Mouse (Mus musculus) liver, embryonic 14.5 days (tissue): ENCODE measurements around the gene Zfp64. TPM values are rescaled to one million over a fixed set of nuclear protein-coding genes. Genes with fewer than 3 reads are reported as not detected.

Experiments
- ATAC-seq: fragments of 200-750 bp; cut with Nextera tagmentation; 2 replicates; pipeline ENCODE4 v1.8.0; 2017; ENCODE audit warnings: moderate number of reproducible peaks, mild to moderate bottlenecking, moderate library complexity; ENCODE audit not compliant: insufficient read depth
- DNase-seq, 3 experiments: peaks; one replicate each; pipeline ENCODE4 v3.0.0-alpha.2; 2012 to 2013; ENCODE audit warnings: low read depth in 3 of 3, low spot score in 3 of 3
- H3K27ac ChIP-seq: fragments of 300-500 bp; sonication (generic); 2 replicates; pipeline ENCODE4 v1.5.1; 2014; ENCODE audit warnings: moderate library complexity, mild to moderate bottlenecking, control low read depth, inconsistent platforms
- H3K27me3 ChIP-seq: fragments of 300-500 bp; sonication (generic); 2 replicates; pipeline ENCODE4 v1.6.1; 2014; ENCODE audit warnings: mild to moderate bottlenecking, low read length, moderate library complexity; ENCODE audit not compliant: control insufficient read depth, insufficient read depth
- H3K36me3 ChIP-seq: fragments of 300-500 bp; sonication (generic); replicated peaks from 2 replicates; pipeline ENCODE4 v1.6.1; 2014; ENCODE audit warnings: low read depth; ENCODE audit not compliant: control insufficient read depth, insufficient read depth
- H3K4me1 ChIP-seq, 2 experiments: fragments of 200-500 bp in 1 of 2; fragments of 300-500 bp in 1 of 2; sonication (generic) in 1 of 2; replicated peaks; 2 replicates each; pipeline ENCODE4 v1.6.1; 2012 to 2014; ENCODE audit warnings: antibody characterized with exemption in 1 of 2, inconsistent platforms in 1 of 2, low read length in 1 of 2; ENCODE audit not compliant: control insufficient read depth in 2 of 2, insufficient read depth in 2 of 2
- H3K4me2 ChIP-seq: fragments of 300-500 bp; sonication (generic); 2 replicates; pipeline ENCODE4 v1.6.1; 2014; ENCODE audit warnings: low read depth, mild to moderate bottlenecking, control low read depth, moderate library complexity
- H3K4me3 ChIP-seq, 2 experiments: fragments of 200-500 bp in 1 of 2; fragments of 300-500 bp in 1 of 2; sonication (generic) in 1 of 2; 2 replicates each; pipeline ENCODE4 v1.5.1; 2012 to 2014; ENCODE audit warnings: low read depth in 2 of 2, low read length in 2 of 2, mild to moderate bottlenecking in 2 of 2, control low read depth in 1 of 2, inconsistent platforms in 1 of 2, moderate library complexity in 1 of 2; ENCODE audit not compliant: insufficient read depth in 1 of 2
- H3K9ac ChIP-seq: fragments of 300-500 bp; sonication (generic); replicated peaks from 2 replicates; pipeline ENCODE4 v1.6.1; 2014; ENCODE audit warnings: mild to moderate bottlenecking, control low read depth, moderate library complexity
- H3K9me3 ChIP-seq: fragments of 300-500 bp; sonication (generic); 2 replicates; pipeline ENCODE4 v1.6.1; 2016; ENCODE audit warnings: low read length, mixed read lengths; ENCODE audit not compliant: control insufficient read depth
- CTCF ChIP-seq: IDR thresholded peaks from 2 replicates; pipeline ENCODE4 v1.5.1; 2016; ENCODE audit warnings: antibody characterized with exemption, low read depth, control low read depth
- EP300 ChIP-seq: IDR thresholded peaks from 2 replicates; pipeline ENCODE4 v1.6.1; 2016; ENCODE audit warnings: antibody characterized with exemption, low read depth
- WGBS: fragments of 180-500 bp; shearing (Covaris S2); extraction: QIAGEN DNeasy Blood & Tissue Kit; methylation state at CpG from one replicate; pipeline ENCODE4 v1.1.7; 2014; ENCODE audit not compliant: insufficient replicate concordance; 5-methylcytosine and 5-hydroxymethylcytosine counted together
- polyA plus RNA-seq, 2 experiments: library from polyadenylated mRNA; depleted of rRNA in 1 of 2; stranded (reverse) in 1 of 2; unstranded in 1 of 2; fragments of >200 nt; fragmentation: Nextera tagmentation in 1 of 2; extraction: Ambion mirVana in 1 of 2; gene quantifications; 2 replicates each; pipeline versions ENCODE4 v1.2.1 to v1.2.3; 2012 to 2014

Gene Zfp64
- polyA plus RNA-seq, 2 experiments = 7.1 to 7.2 TPM

DNA sequence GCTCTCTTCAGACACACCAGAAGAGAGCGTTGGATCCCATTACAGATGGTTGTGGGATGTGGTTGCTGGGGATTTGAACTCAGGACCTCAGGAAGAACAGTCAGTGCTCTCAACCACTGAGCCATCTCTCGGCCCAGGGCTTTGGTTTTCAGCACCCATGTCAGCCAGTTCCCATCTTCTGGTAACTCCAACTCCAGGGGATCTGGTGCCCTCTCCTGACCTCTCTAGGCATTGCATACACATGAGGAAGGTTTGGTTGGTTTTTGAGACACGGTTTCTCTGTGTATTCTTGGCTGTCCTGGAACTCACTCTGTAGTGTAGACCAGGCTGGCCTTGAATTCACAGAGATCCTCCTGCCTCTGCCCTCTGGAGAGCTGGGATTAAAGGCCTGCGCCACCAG lies 77.2 kb downstream of the Zfp64 start:
- TF ChIP-seq CTCF (peak; percentile 47), EP300 (no peak)
- no peak overlapping the region for H3K4me3 ChIP-seq
- ATAC-seq = no peak

DNA sequence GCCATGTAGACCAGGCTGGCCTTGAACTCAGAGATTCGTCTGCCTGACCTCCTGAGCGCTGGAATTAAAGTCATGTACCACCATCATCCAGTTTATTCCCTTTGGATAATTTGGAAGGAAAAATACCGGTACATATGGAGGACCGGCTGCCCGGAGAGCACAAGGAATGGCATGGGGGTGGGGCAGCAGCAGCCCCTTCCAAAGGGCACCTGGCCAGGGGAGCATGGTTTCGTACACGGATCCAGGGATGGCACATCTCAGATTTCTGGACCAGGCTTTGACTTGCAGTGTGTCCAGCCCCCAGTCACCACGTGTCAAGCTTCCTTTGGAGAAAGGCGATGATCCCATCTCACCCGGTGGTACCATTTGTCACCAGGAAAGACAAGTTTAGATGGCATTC lies 78.8 kb downstream of the Zfp64 start:
- Histone ChIP-seq H3K4me3 (no peak overlapping the region), H3K27me3 (no peaks in the 10 kb centered on the region), H3K27ac (no peak overlapping the region), H3K9me3 (no peaks in the 10 kb centered on the region), H3K36me3 (no peaks in the 10 kb centered on the region), H3K9ac (no peak overlapping the region), H3K4me2 (no peak overlapping the region), H3K4me1 (no peaks in the 10 kb centered on the region)
- ATAC-seq (no peak), DNase-seq (no peak)
- 73% methylated on average over 10 of the region's 10 CpGs for WGBS
- TF ChIP-seq CTCF = no peak
- no peak for TF ChIP-seq EP300

More for the DNA sequence above, 77.2 kb downstream of the Zfp64 start:
- Histone ChIP-seq H3K4me1 (no peaks in the 10 kb centered on the region), H3K9ac (no peak overlapping the region), H3K27ac (no peak overlapping the region), H3K4me2 (no peak overlapping the region), H3K27me3 (no peaks in the 10 kb centered on the region), H3K9me3 (no peaks in the 10 kb centered on the region), H3K36me3 (no peaks in the 10 kb centered on the region)
- WGBS = 55% methylated on average over 4 of the region's 4 CpGs
- no peak for DNase-seq

DNA sequence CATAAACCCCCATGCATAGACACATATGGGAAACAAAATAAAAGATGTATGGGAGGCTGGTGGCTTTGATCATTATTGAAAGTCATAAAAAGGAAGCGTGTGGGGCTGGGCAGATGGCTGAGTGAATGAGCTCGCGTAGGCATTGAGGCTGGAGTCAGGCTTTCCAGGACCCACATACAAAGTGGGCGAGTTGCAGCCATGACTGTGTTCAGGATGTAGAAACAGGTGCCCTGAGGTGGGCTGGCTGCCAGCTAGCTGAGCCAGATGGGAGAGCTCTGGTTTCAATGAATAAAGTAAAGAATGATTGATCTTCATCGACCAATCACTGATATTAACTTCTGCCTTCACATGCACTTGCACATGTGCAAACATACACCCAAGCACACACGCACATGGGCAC lies 80.9 kb downstream of the Zfp64 start:
- H3K4me3 ChIP-seq = no peak overlapping the region
- H3K27me3 ChIP-seq = no peaks in the 10 kb centered on the region
- H3K4me2 ChIP-seq = no peak overlapping the region
- 77% methylated on average over 6 of the region's 6 CpGs for WGBS
- no peaks in the 10 kb centered on the region for H3K9me3 ChIP-seq
- no peaks in the 10 kb centered on the region for H3K4me1 ChIP-seq
- ATAC-seq = no peak
- no peak for DNase-seq
- TF ChIP-seq EP300 (no peak), CTCF (no peak)
- no peak overlapping the region for H3K9ac ChIP-seq
- no peaks in the 10 kb centered on the region for H3K36me3 ChIP-seq
- no peak overlapping the region for H3K27ac ChIP-seq

DNA sequence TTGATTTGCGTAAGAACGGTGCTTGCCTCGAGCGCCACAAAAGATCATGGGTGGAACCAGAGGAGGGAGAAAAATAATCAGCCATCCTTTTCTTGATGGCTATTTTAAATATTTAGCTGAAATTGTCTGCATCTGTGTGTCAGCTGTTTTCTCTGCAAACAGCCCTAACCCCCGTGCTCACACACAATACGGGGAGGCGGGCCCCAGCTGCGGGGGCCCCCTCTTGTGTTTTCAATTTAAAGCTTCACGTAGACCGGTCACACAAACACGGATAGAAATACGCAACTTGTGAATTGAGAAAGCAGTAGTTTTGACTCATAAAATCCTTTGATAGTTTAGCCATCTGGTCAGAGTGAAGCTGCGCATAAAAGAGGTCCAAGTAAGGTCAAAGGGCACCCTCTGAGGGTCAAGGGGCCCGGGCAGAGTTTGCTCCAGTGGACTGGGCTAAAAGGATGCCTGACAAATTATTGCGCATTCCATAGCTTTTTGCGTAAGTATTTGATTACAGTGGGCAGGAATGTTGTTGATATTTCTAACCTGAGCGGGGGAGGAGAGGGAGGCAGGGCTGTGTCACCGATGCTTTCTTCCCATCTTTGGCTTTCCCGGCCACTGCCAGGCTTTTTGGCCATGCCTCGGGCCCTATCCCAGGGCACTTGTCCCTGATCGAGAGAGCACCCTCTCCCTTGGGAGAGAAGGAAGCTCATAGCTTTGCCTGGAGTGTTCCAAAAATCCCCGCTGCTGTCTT lies 83.4 kb downstream of the Zfp64 start:
- TF ChIP-seq CTCF (no peak), EP300 (no peak)
- H3K36me3 ChIP-seq = no peaks in the 10 kb centered on the region
- H3K4me2 ChIP-seq = no peak overlapping the region
- no peak overlapping the region for H3K4me3 ChIP-seq
- ATAC-seq (no peak), DNase-seq (no peak)
- H3K9me3 ChIP-seq = no peaks in the 10 kb centered on the region
- H3K27ac ChIP-seq = no peak overlapping the region
- 58% methylated on average over 22 of the region's 22 CpGs for WGBS
- H3K27me3 ChIP-seq = no peaks in the 10 kb centered on the region
- H3K9ac ChIP-seq = no peak overlapping the region
- H3K4me1 ChIP-seq = no peaks in the 10 kb centered on the region

DNA sequence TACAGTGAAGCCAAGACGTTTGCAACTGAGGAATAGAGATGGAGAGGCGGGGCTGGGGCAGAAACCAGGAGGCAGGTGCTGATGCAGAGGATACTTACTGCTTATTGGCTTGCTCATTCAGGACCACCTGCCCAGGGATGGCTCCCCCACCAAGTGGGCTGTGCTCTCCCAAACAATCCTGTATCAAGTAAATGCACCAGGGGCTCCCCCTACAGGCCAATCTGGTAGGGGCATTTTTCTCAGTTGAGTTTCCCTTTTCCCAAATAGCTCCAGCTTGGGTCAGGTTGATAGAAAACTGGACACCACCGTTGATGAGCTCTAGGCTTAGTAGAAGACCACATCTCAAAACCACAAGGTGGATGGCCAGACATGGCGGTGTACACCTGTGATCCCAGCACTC lies 84.9 kb downstream of the Zfp64 start:
- H3K27ac ChIP-seq = no peak overlapping the region
- WGBS = 55% methylated on average over 4 of the region's 4 CpGs
- DNase-seq (no peak), ATAC-seq (no peak)
- H3K4me3 ChIP-seq = no peak overlapping the region
- TF ChIP-seq CTCF (peak; percentile 54), EP300 (no peak)
- no peak overlapping the region for H3K4me2 ChIP-seq
- no peak overlapping the region for H3K9ac ChIP-seq
- no peaks in the 10 kb centered on the region for H3K9me3 ChIP-seq
- no peaks in the 10 kb centered on the region for H3K36me3 ChIP-seq
- H3K27me3 ChIP-seq = no peaks in the 10 kb centered on the region
- no peaks in the 10 kb centered on the region for H3K4me1 ChIP-seq
